26 mouse cellular contexts compared by ENCODE assay signal in genomic region chr19:38431326-38431725, GRCm38 (mm10).
"Had no signal": no experiment of that assay in that cellular context is flagged by ENCODE, and none has a peak within 500 bp of the region (broad histone marks: within the 10 kb centered on the region; RNA-seq: fewer than 3 reads in every experiment).

No protein-coding gene starts in this region.

- H3K4me1 ChIP-seq: hindbrain, embryonic 10.5 days; hindbrain, embryonic 12.5 days; hindbrain, embryonic 15.5 days; kidney, embryonic 15.5 days; limb, embryonic 13.5 days; limb, embryonic 15.5 days; liver, embryonic 12.5 days had no signal

- H3K9me3 ChIP-seq: hindbrain, embryonic 15.5 days; kidney, embryonic 15.5 days; limb, embryonic 15.5 days; liver, embryonic 12.5 days had no signal

- H3K27me3 ChIP-seq: hindbrain, embryonic 12.5 days; hindbrain, embryonic 15.5 days; kidney, embryonic 15.5 days; limb, embryonic 13.5 days; limb, embryonic 15.5 days; liver, embryonic 12.5 days had no signal

- H3K27ac ChIP-seq: gastrocnemius, adult 2 months; heart, adult 2 months; hindbrain, embryonic 10.5 days; hindbrain, embryonic 12.5 days; hindbrain, embryonic 15.5 days; hindbrain, postnatal 0 days; kidney, embryonic 15.5 days; kidney, postnatal 0 days; limb, embryonic 13.5 days; limb, embryonic 15.5 days; liver, embryonic 12.5 days; liver, embryonic 14.5 days had no signal

- ATAC-seq: hindbrain, postnatal 0 days; intestine, embryonic 16.5 days; liver, embryonic 12.5 days had no signal

- H3K9ac ChIP-seq: hindbrain, embryonic 12.5 days; hindbrain, embryonic 15.5 days; kidney, embryonic 15.5 days; limb, embryonic 13.5 days; limb, embryonic 15.5 days; liver, embryonic 12.5 days; liver, embryonic 14.5 days had no signal

- H3K4me2 ChIP-seq: heart, embryonic 11.5 days; hindbrain, embryonic 12.5 days; hindbrain, embryonic 15.5 days; kidney, embryonic 15.5 days; limb, embryonic 13.5 days; limb, embryonic 15.5 days; liver, embryonic 12.5 days had no signal

- H3K4me3 ChIP-seq: gastrocnemius, adult 2 months; heart, adult 2 months; hindbrain, embryonic 10.5 days; hindbrain, embryonic 12.5 days; hindbrain, embryonic 15.5 days; kidney, embryonic 15.5 days; limb, embryonic 13.5 days; limb, embryonic 15.5 days; liver, embryonic 12.5 days had no signal

- DNase-seq: gastrocnemius, adult 2 months; gastrocnemius, postnatal 10 days; gastrocnemius, postnatal 25 days; heart, adult 2 months; heart, postnatal 10 days; heart, postnatal 4 days; kidney, adult 11 months; kidney, adult 2 months; kidney, adult 9 months; kidney, postnatal 14 days; kidney, postnatal 36 days; layer of hippocampus, adult 9-11 months; layer of hippocampus, postnatal 36 days; left cerebral cortex, postnatal 4 days had no signal

- H3K36me3 ChIP-seq: hindbrain, embryonic 10.5 days; hindbrain, embryonic 12.5 days; hindbrain, embryonic 15.5 days; kidney, embryonic 15.5 days; limb, embryonic 13.5 days; limb, embryonic 15.5 days; liver, embryonic 12.5 days had no signal
